Mouse (Mus musculus): ENCODE results near the gene Jade2.

- TF ChIP-seq CTCF (IDR thresholded peaks at IDR 0.05; ENCODE audit: low read depth) (no peak), EP300 (IDR thresholded peaks at IDR 0.05; ENCODE audit: low read depth) (peak; percentile 24)
These were observed 89.8 kb downstream of the Jade2 start for GRCm38 (mm10) chr11:51767579-51768220.
